Mouse (Mus musculus): ENCODE measurements at regions not wholly inside any gene's neighbourhood (a gene's known extent, or its start where the extent isn't known, plus 50 kb on each side); places are given as distances from the start of the nearest gene placed in this dataset.

DNA sequence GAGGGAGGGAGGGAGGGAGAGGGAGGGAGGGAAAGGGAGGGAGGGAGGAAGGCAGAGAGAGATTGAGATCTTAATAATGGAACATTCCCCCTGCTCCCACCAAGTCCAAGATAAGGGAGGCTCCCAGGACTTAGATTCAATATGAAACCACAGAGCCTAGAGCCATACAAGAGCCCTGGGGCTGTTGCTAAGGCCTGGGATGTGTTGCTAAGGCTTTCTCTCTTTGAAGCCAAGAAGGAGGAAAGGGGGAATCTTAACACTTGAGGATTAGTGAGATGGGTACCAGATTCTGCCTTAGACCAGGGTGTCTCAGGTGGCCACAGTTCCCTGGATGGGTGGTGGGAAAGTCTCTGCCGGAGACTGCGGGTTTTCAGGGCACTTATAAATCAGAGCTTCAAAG, 64.8 kb upstream of the L3mbtl4 start:
- ATAC-seq (ENCODE audit: extremely low read depth, insufficient number of reproducible peaks, low FRiP score, poor library complexity, severe bottlenecking) (no peak), DNase-seq (ENCODE audit: low spot score) (no peak)
- Histone ChIP-seq H3K27me3 (ENCODE audit: insufficient read depth, low read length) (no peaks in the 10 kb centered on the region), H3K4me1 (ENCODE audit: insufficient read depth, low read depth, low read length) (no peaks in the 10 kb centered on the region), H3K36me3 (replicated peaks) (no peaks in the 10 kb centered on the region), H3K9me3 (replicated peaks) (peaks cover 43% of the 10 kb centered on the region), H3K4me3 (ENCODE audit: low read depth, low read length) (no peak overlapping the region)
- no peak for TF ChIP-seq GATA2 (IDR thresholded peaks at IDR 0.05; ENCODE audit: borderline replicate concordance, low read depth, low read length)

DNA sequence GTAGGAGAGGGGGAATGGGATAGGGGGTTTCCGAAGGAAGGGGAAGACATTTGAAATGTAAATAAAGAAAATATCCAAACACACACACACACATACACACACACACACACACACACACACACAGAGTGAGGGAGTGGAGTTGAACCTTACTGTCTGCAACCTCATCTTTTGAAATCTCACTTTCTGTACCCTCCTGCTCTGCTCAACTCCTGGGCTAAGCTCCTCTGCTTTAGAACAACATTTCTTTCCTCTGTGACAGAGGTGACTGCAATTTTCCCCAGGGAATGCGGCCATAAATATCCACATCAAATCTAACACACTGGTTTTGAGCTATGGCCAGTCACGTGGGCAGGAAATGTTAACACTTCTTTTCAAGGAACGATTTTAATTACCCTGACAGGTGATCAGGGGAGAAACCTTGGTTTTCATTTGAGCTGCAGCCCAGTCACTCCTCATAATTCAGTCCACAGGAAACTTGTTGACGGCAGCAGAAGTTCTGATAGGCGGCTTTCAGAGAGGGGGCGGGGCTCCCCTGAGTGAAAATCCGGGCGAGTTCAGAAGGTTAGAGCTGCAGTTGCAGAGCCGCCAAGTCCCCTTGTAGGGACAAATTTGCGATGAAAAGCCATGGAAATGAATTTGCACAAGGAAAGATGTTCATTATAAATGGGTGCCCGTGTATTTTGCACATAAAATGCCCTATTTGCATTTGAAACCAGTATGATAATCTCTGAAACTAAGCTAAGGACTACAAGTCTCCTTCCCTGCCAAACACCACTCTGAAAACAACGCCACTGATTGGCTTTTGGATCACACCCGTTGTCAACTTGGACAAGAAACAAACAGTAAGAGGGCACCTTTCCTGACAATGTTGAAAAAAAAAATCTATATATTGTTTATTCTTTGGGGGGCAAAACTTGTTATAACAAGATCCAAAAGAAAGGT, 63.0 kb upstream of the L3mbtl4 start:
- no peaks in the 10 kb centered on the region for H3K27me3 ChIP-seq (ENCODE audit: insufficient read depth, low read length)
- H3K4me3 ChIP-seq (ENCODE audit: low read depth, low read length): no peak overlapping the region
- TF ChIP-seq TAL1 (conservative IDR thresholded peaks at IDR 0.05; ENCODE audit: low read depth, low read length) (no peak), POLR2AphosphoS5 (IDR thresholded peaks at IDR 0.05; ENCODE audit: insufficient replicate concordance, low read depth, low read length) (no peak), GATA2 (IDR thresholded peaks at IDR 0.05; ENCODE audit: borderline replicate concordance, low read depth, low read length) (no peak), CTCF (IDR thresholded peaks at IDR 0.05; ENCODE audit: low read depth, low read length) (no peak), GATA1 (IDR thresholded peaks at IDR 0.05; ENCODE audit: borderline replicate concordance, low read length) (no peak)
- no peaks in the 10 kb centered on the region for H3K4me1 ChIP-seq (ENCODE audit: insufficient read depth, low read depth, low read length)
- ATAC-seq (ENCODE audit: extremely low read depth, insufficient number of reproducible peaks, low FRiP score, poor library complexity, severe bottlenecking) (no peak), DNase-seq (ENCODE audit: low spot score) (no peak)
- peaks cover 39% of the 10 kb centered on the region for H3K9me3 ChIP-seq (replicated peaks)
- H3K36me3 ChIP-seq (replicated peaks): no peaks in the 10 kb centered on the region

- ATAC-seq (ENCODE audit: extremely low read depth, insufficient number of reproducible peaks, low FRiP score, poor library complexity, severe bottlenecking): no peak
- TF ChIP-seq POLR2AphosphoS5 (IDR thresholded peaks at IDR 0.05; ENCODE audit: insufficient replicate concordance, low read depth, low read length) (no peak), CTCF (IDR thresholded peaks at IDR 0.05; ENCODE audit: low read depth, low read length) (no peak), GATA1 (IDR thresholded peaks at IDR 0.05; ENCODE audit: borderline replicate concordance, low read length) (no peak), GATA2 (IDR thresholded peaks at IDR 0.05; ENCODE audit: borderline replicate concordance, low read depth, low read length) (no peak), TAL1 (conservative IDR thresholded peaks at IDR 0.05; ENCODE audit: low read depth, low read length) (no peak)
- Histone ChIP-seq H3K9me3 (replicated peaks) (peaks cover 33% of the 10 kb centered on the region), H3K36me3 (replicated peaks) (no peaks in the 10 kb centered on the region), H3K4me1 (ENCODE audit: insufficient read depth, low read depth, low read length) (no peaks in the 10 kb centered on the region), H3K4me3 (ENCODE audit: low read depth, low read length) (no peak overlapping the region), H3K27me3 (ENCODE audit: insufficient read depth, low read length) (no peaks in the 10 kb centered on the region)
- no peak for DNase-seq (ENCODE audit: low spot score)
These were observed 55.4 kb upstream of the L3mbtl4 start for GRCm38 (mm10) chr17:68218246-68218645.

- Histone ChIP-seq H3K4me1 (ENCODE audit: insufficient read depth, low read depth, low read length) (no peaks in the 10 kb centered on the region), H3K36me3 (replicated peaks) (no peaks in the 10 kb centered on the region), H3K4me3 (ENCODE audit: low read depth, low read length) (no peak overlapping the region), H3K27me3 (ENCODE audit: insufficient read depth, low read length) (no peaks in the 10 kb centered on the region), H3K9me3 (replicated peaks) (peaks cover 31% of the 10 kb centered on the region)
- DNase-seq (ENCODE audit: low spot score) (no peak), ATAC-seq (ENCODE audit: extremely low read depth, insufficient number of reproducible peaks, low FRiP score, poor library complexity, severe bottlenecking) (no peak)
- no peak for TF ChIP-seq CTCF (IDR thresholded peaks at IDR 0.05; ENCODE audit: low read depth, low read length)
- no peak for TF ChIP-seq GATA1 (IDR thresholded peaks at IDR 0.05; ENCODE audit: borderline replicate concordance, low read length)
- TF ChIP-seq POLR2AphosphoS5 (IDR thresholded peaks at IDR 0.05; ENCODE audit: insufficient replicate concordance, low read depth, low read length): no peak
- no peak for TF ChIP-seq TAL1 (conservative IDR thresholded peaks at IDR 0.05; ENCODE audit: low read depth, low read length)
- no peak for TF ChIP-seq GATA2 (IDR thresholded peaks at IDR 0.05; ENCODE audit: borderline replicate concordance, low read depth, low read length)
These were observed 50.4 kb upstream of the L3mbtl4 start for GRCm38 (mm10) chr17:68223170-68223569.
